Mouse (Mus musculus): Measurements from ENCODE around the gene Tmprss12. TPM values are rescaled to one million over a fixed set of nuclear protein-coding genes. Genes with fewer than 3 reads are reported as not detected.
"Not testable (repeated sequence)": the region's sequence is repeated elsewhere in the genome, so short reads cannot be mapped to it uniquely, and the experiment has no call there.

Gene Tmprss12
- total RNA-seq, 2 experiments from 2014 or later, result not detected

GRCm38 (mm10) chr15:100273791-100274308 lies 6.8 kb upstream of the Tmprss12 start:
- not testable (repeated sequence) for DNase-seq (ENCODE audit: low spot score in 2 of 2)

- no peak for DNase-seq (ENCODE audit: low spot score in 2 of 2)
These were observed 5.7 kb upstream of the Tmprss12 start for GRCm38 (mm10) chr15:100274790-100275559.

- no peak for DNase-seq (ENCODE audit: low spot score in 2 of 2)
These were observed 4.2 kb upstream of the Tmprss12 start for GRCm38 (mm10) chr15:100276403-100276802.

GRCm38 (mm10) chr15:100277586-100277985 lies 3.1 kb upstream of the Tmprss12 start:
- no peak for DNase-seq (ENCODE audit: low spot score in 2 of 2)

- DNase-seq (ENCODE audit: low spot score in 2 of 2), result no peak
These were observed 8.3 kb downstream of the Tmprss12 start for GRCm38 (mm10) chr15:100288980-100289379.

GRCm38 (mm10) chr15:100290858-100291257 lies 10.2 kb downstream of the Tmprss12 start:
- DNase-seq (ENCODE audit: low spot score in 2 of 2), result no peak

- no peak for DNase-seq (ENCODE audit: low spot score in 2 of 2)
These were observed 11.7 kb downstream of the Tmprss12 start for GRCm38 (mm10) chr15:100292326-100292725.

- DNase-seq (ENCODE audit: low spot score in 2 of 2), result no peak
These were observed 17.2 kb downstream of the Tmprss12 start for GRCm38 (mm10) chr15:100297856-100298255.

GRCm38 (mm10) chr15:100300499-100300898 lies 19.9 kb downstream of the Tmprss12 start:
- no peak for DNase-seq (ENCODE audit: low spot score in 2 of 2)

GRCm38 (mm10) chr15:100301556-100301955 lies 20.9 kb downstream of the Tmprss12 start:
- DNase-seq (ENCODE audit: low spot score in 2 of 2), result no peak

GRCm38 (mm10) chr15:100303428-100304018 lies 22.9 kb downstream of the Tmprss12 start:
- DNase-seq (ENCODE audit: low spot score in 2 of 2), result no peak

- peak; percentile 68 to 84 for DNase-seq (ENCODE audit: low spot score in 2 of 2)
These were observed 23.7 kb downstream of the Tmprss12 start, which contains the start of gene Mettl7a1 for GRCm38 (mm10) chr15:100304019-100304991. TSS of gene Mettl7a1 (plus strand) at chr15:100304140.

GRCm38 (mm10) chr15:100306201-100306600 lies 25.6 kb downstream of the Tmprss12 start:
- no peak for DNase-seq (ENCODE audit: low spot score in 2 of 2)

- not testable (repeated sequence) for DNase-seq (ENCODE audit: low spot score in 2 of 2)
These were observed 26.9 kb downstream of the Tmprss12 start for GRCm38 (mm10) chr15:100307438-100308096.

- no peak for DNase-seq (ENCODE audit: low spot score in 2 of 2)
These were observed 31.7 kb downstream of the Tmprss12 start for GRCm38 (mm10) chr15:100312346-100312745.

GRCm38 (mm10) chr15:100314448-100315145 lies 34.0 kb downstream of the Tmprss12 start:
- no peak for DNase-seq (ENCODE audit: low spot score in 2 of 2)

- DNase-seq (ENCODE audit: low spot score in 2 of 2), result not testable (repeated sequence)
These were observed 37.5 kb downstream of the Tmprss12 start for GRCm38 (mm10) chr15:100318014-100318671.

GRCm38 (mm10) chr15:100319884-100320283 lies 39.2 kb downstream of the Tmprss12 start:
- no peak for DNase-seq (ENCODE audit: low spot score in 2 of 2)

- no peak for DNase-seq (ENCODE audit: low spot score in 2 of 2)
These were observed 39.8 kb downstream of the Tmprss12 start for GRCm38 (mm10) chr15:100320295-100320905.
